Mouse (Mus musculus) liver, embryonic 14.5 days (tissue): ENCODE results near the gene Fxr2.

Experiments used
- CTCF ChIP-seq: IDR thresholded peaks from 2 replicates; pipeline ENCODE4 v1.5.1; 2016; ENCODE audit warnings: antibody characterized with exemption, low read depth, control low read depth
- EP300 ChIP-seq: IDR thresholded peaks from 2 replicates; pipeline ENCODE4 v1.6.1; 2016; ENCODE audit warnings: antibody characterized with exemption, low read depth

GRCm38 (mm10) chr11:69681314-69682208 is 48.8 kb downstream of the Fxr2 start, which contains the start of gene Senp3:
- TF ChIP-seq CTCF (0 out of 2 replicates have a peak, but pooled peaks have one; percentile 19), EP300 (no peak)
